ENCODE assay signal across 7 mouse cellular contexts in genomic region chr3:30507576-30508295, GRCm38 (mm10). TPM values are rescaled to one million over a fixed set of nuclear protein-coding genes. Genes with fewer than 3 reads are reported as not detected.
A peak's percentile ranks its signal among the peaks of the same experiment; 100 is the strongest.
DNase-seq lines count a peak whose midpoint lies in the region; ATAC-seq and TF ChIP-seq lines count a peak whose summit lies in the region.

No protein-coding gene starts in this region.

- ATAC-seq in forebrain, embryonic 15.5 days (replicated peaks) = 0 out of 2 replicates have a peak, but pooled peaks have one; percentile 29
- ATAC-seq in intestine, embryonic 15.5 days = peak; percentile 22
- ATAC-seq in lung, embryonic 14.5 days (ENCODE audit: insufficient read depth) = peak; percentile 6; the same call in 1 of the 2 replicates
- no peak for ATAC-seq in stomach, embryonic 16.5 days (ENCODE audit: insufficient read depth, low FRiP score)

- H3K9me3 ChIP-seq in E14TG2a.4 (ENCODE audit: low read length) = no peaks in the 10 kb centered on the region
- H3K9me3 ChIP-seq in forebrain, embryonic 15.5 days = no peaks in the 10 kb centered on the region
- H3K9me3 ChIP-seq in intestine, embryonic 15.5 days = no peaks in the 10 kb centered on the region
- H3K9me3 ChIP-seq in lung, embryonic 14.5 days (ENCODE audit: low read depth, low read length) = no peaks in the 10 kb centered on the region
- no peaks in the 10 kb centered on the region for H3K9me3 ChIP-seq in stomach, embryonic 16.5 days (replicated peaks; ENCODE audit: control insufficient read depth, low read length)

- no peaks in the 10 kb centered on the region for H3K36me3 ChIP-seq in E14TG2a.4 (ENCODE audit: insufficient read depth, low read length)
- H3K36me3 ChIP-seq in forebrain, embryonic 15.5 days = no peaks in the 10 kb centered on the region
- no peaks in the 10 kb centered on the region for H3K36me3 ChIP-seq in intestine, embryonic 15.5 days
- no peaks in the 10 kb centered on the region for H3K36me3 ChIP-seq in lung, embryonic 14.5 days (ENCODE audit: insufficient read depth)
- no peaks in the 10 kb centered on the region for H3K36me3 ChIP-seq in stomach, embryonic 16.5 days (ENCODE audit: control insufficient read depth, insufficient read depth, low read length)

- peak overlapping the region; percentile 90 for H3K4me2 ChIP-seq in forebrain, embryonic 15.5 days (replicated peaks)
- peak overlapping the region; percentile 80 for H3K4me2 ChIP-seq in intestine, embryonic 15.5 days (replicated peaks)
- H3K4me2 ChIP-seq in lung, embryonic 14.5 days = peak overlapping the region; percentile 78
- peak overlapping the region; percentile 95 for H3K4me2 ChIP-seq in stomach, embryonic 16.5 days (ENCODE audit: low read depth, low read length)

- H3K9ac ChIP-seq in forebrain, embryonic 15.5 days (replicated peaks) = peak overlapping the region; percentile 34
- H3K9ac ChIP-seq in intestine, embryonic 15.5 days = peak overlapping the region; percentile 47
- H3K9ac ChIP-seq in lung, embryonic 14.5 days = peak overlapping the region; percentile 89
- peak overlapping the region; percentile 88 for H3K9ac ChIP-seq in stomach, embryonic 16.5 days (ENCODE audit: low read length)

- peaks cover 81% of the 10 kb centered on the region for H3K27me3 ChIP-seq in E14TG2a.4 (ENCODE audit: insufficient read depth, low read length)
- H3K27me3 ChIP-seq in forebrain, embryonic 15.5 days = peaks cover 73% of the 10 kb centered on the region
- H3K27me3 ChIP-seq in intestine, embryonic 15.5 days (replicated peaks) = peaks cover 62% of the 10 kb centered on the region
- peaks cover 41% of the 10 kb centered on the region for H3K27me3 ChIP-seq in lung, embryonic 14.5 days (ENCODE audit: insufficient read depth, low read length)
- H3K27me3 ChIP-seq in stomach, embryonic 16.5 days (ENCODE audit: control insufficient read depth, insufficient read depth, low read length) = no peaks in the 10 kb centered on the region

- TF ChIP-seq CTCF in E14TG2a.4 (conservative IDR thresholded peaks at IDR 0.05; ENCODE audit: low read length) = no peak
- TF ChIP-seq CTCF in lung, embryonic 14.5 days (IDR thresholded peaks at IDR 0.05; ENCODE audit: low read depth) = no peak

- DNase-seq in Muller cell, postnatal 12 days (ENCODE audit: inconsistent ontology term) = peak; percentile 29
- DNase-seq in lung, embryonic 14.5 days = peak; percentile 73
- DNase-seq in spleen, adult 12 weeks (ENCODE audit: low spot score) = no peak

- 0% methylated on average over 41 of the region's 41 CpGs for WGBS in forebrain, embryonic 15.5 days
- under 1% methylated on average over 41 of the region's 41 CpGs for WGBS in intestine, embryonic 15.5 days
- under 1% methylated on average over 41 of the region's 41 CpGs for WGBS in lung, embryonic 14.5 days
- under 1% methylated on average over 41 of the region's 41 CpGs for WGBS in stomach, embryonic 16.5 days

- H3K4me3 ChIP-seq in E14TG2a.4 (replicated peaks; ENCODE audit: low read length) = peak overlapping the region; percentile 87
- peak overlapping the region; percentile 48 for H3K4me3 ChIP-seq in forebrain, embryonic 15.5 days
- peak overlapping the region; percentile 55 for H3K4me3 ChIP-seq in intestine, embryonic 15.5 days (replicated peaks)
- peak overlapping the region; percentile 66 for H3K4me3 ChIP-seq in lung, embryonic 14.5 days (ENCODE audit: low read depth, low read length)
- H3K4me3 ChIP-seq in stomach, embryonic 16.5 days (replicated peaks; ENCODE audit: low read length) = peak overlapping the region; percentile 69

- 0 out of 2 replicates have a peak overlapping the region, but pooled peaks have one; percentile 21 for H3K27ac ChIP-seq in forebrain, embryonic 15.5 days (replicated peaks)
- H3K27ac ChIP-seq in intestine, embryonic 15.5 days = no peak overlapping the region; the same call in none of the 2 replicates
- H3K27ac ChIP-seq in lung, embryonic 14.5 days (ENCODE audit: low read depth) = peak overlapping the region; percentile 97
- peak overlapping the region; percentile 97 for H3K27ac ChIP-seq in stomach, embryonic 16.5 days (ENCODE audit: low read length)

- H3K4me1 ChIP-seq in E14TG2a.4 (replicated peaks; ENCODE audit: low read depth, low read length) = peaks cover 54% of the 10 kb centered on the region
- peaks cover 41% of the 10 kb centered on the region for H3K4me1 ChIP-seq in forebrain, embryonic 15.5 days
- peaks cover 25% of the 10 kb centered on the region for H3K4me1 ChIP-seq in intestine, embryonic 15.5 days (replicated peaks)
- peaks cover 11% of the 10 kb centered on the region; the same call in 1 of the 2 replicates for H3K4me1 ChIP-seq in lung, embryonic 14.5 days (ENCODE audit: insufficient read depth)
- H3K4me1 ChIP-seq in stomach, embryonic 16.5 days (ENCODE audit: control insufficient read depth, insufficient read depth, low read length) = peaks cover 18% of the 10 kb centered on the region

RNA-seq across cellular contexts. Expression of gene Mecom, which starts 40.1 kb away (rescaled TPM):
- polyA plus RNA-seq in forebrain, embryonic 15.5 days (2015; fragmentation: Nextera tagmentation; extraction: Ambion mirVana) = 2.2 and 2.4 TPM in 2 replicates
- polyA plus RNA-seq in intestine, embryonic 15.5 days (2015; fragmentation: Nextera tagmentation; extraction: Ambion mirVana) = 11.6 and 13.1 TPM in 2 replicates
- polyA plus RNA-seq in lung, embryonic 14.5 days (2014; fragmentation: Nextera tagmentation; extraction: Ambion mirVana) = 74.0 and 77.5 TPM in 2 replicates
- 57.4 and 64.1 TPM in 2 replicates for polyA plus RNA-seq in stomach, embryonic 16.5 days (2015; fragmentation: Nextera tagmentation; extraction: Ambion mirVana)

Comparison
In these comparisons a context has a peak if more than half of its experiments do, and no peak if none do; other contexts are left out.
1. H3K9ac ChIP-seq: peak in every context shown above with its lines; median percentile 89 in lung, embryonic 14.5 days; 88 in stomach, embryonic 16.5 days; 47 in intestine, embryonic 15.5 days; 34 in forebrain, embryonic 15.5 days.